Mouse (Mus musculus) cerebellum, postnatal 4 days (tissue): ENCODE results near the gene Slc22a23.

Experiments used
- DNase-seq, 2 experiments: peaks; one replicate each; pipeline ENCODE4 v3.0.0; 2022; ENCODE audit warnings: low spot score in 2 of 2, mixed read lengths in 1 of 2

The Slc22a23 gene

GRCm38 (mm10) chr13:34133326-34134071 is 211.5 kb downstream of the Slc22a23 start:
- DNase-seq, result peak in 1 of 2 experiments; percentile 30

- no peak for DNase-seq
Measured at GRCm38 (mm10) chr13:34132875-34133274, 212.1 kb downstream of the Slc22a23 start.

DNA sequence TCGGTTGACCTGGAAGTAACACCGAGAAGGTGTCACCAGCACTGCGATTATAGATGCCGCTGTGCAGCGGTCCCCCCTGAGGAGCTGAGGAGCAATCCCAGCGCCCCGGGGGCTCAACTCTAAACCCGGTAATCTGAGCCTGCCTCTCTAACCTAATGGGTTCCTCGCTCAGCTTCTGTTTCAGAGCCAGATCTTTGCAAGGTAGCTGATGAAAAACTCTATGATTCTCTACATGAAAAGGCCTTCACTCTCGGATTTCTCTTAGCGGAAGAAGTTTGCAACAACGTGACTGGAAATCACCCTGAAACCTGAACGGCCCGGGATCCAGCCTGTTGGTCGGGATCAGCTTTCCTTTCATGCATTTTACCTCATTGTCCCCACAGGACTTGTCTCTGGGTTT is 212.7 kb downstream of the Slc22a23 start:
- DNase-seq, result peak in 1 of 2 experiments; percentile 26

- peak in 1 of 2 experiments; percentile 81 for DNase-seq
Measured at GRCm38 (mm10) chr13:34131708-34132060, 213.3 kb downstream of the Slc22a23 start.

DNA sequence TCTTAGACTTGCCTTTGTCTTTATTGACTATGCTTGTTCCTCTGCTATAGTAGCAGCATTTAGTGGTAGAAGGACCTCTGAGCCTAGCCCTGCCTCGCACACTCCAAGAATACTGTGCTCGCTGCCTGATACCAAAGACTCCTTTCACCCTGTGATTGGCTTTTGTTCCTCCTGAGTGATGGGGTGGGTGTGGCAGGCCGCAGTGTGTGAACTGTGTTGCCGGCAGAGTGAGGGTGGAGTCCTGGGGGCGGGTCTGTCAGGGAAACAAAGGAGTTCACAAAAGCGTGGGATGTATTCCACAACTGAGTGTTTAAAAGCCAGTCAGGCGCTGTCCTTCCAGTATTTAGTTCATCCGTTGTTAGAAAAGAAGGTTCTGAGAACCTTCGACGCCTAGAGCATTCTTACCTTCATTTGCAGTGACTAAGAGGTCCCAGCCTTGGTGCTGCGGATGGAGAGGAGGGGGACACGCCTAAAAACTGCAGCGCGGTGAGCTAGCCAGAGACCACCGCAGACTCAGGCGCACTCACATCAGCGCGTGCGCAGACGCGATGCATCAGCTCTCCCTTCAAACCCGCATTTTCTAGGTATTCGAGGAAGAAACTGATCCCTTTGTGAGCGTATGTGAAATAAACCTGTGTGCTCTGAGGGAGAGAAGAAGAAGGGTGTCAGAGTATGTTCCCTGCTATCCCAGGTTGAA is 213.8 kb downstream of the Slc22a23 start:
- DNase-seq, result peak in 1 of 2 experiments; percentile 70

- DNase-seq, result peak; percentile 91 to 95
Measured at GRCm38 (mm10) chr13:34130226-34130731, 214.7 kb downstream of the Slc22a23 start, which contains the start of gene Tubb2b. Gene Tubb2b, minus strand, starts transcription at chr13:34130466.

DNA sequence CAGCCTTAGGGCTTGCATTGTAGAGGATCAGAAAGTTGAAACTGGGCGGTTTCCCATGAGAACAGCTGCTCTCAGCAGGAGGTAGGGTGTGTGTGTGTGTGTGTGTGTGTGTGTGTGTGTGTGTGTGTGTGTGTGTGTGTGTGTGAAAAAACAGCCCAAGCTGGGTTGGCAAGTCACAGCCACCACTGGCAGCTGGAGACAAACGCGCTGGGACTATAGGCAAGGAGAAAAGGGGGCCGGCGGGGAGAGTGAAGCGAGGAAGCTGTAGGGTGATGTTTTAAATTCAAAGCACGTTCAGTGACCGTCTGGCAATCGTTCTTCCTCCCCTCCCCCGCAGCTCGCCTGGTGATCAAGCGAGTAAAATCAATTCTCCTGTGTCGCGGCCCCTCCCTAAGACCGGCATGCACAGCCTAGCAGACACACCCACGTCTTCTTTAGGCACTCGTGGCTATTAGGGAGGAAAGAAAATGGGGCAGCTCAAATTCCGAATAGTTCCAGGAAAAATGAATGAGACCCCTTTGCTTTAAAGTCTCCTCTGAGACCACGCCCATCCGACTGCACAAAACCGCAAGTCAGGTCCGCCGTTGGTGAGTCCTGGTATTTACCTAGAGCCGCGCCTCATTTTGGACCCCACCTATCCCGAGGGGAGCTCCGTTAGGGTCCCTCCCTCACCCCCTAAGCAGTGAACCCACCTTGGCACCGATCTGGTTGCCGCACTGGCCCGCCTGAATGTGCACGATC is 215.3 kb downstream of the Slc22a23 start:
- DNase-seq, result peak; percentile 43 to 64
